Mouse (Mus musculus) liver, embryonic 14.5 days (tissue): Measurements from ENCODE around the gene Islr.
A peak's percentile ranks its signal among the peaks of the same experiment; 100 is the strongest.

ENCODE experiments used
- CTCF ChIP-seq: IDR thresholded peaks from 2 replicates; pipeline ENCODE4 v1.5.1; 2016; ENCODE audit warnings: antibody characterized with exemption, low read depth, control low read depth
- EP300 ChIP-seq: IDR thresholded peaks from 2 replicates; pipeline ENCODE4 v1.6.1; 2016; ENCODE audit warnings: antibody characterized with exemption, low read depth

DNA sequence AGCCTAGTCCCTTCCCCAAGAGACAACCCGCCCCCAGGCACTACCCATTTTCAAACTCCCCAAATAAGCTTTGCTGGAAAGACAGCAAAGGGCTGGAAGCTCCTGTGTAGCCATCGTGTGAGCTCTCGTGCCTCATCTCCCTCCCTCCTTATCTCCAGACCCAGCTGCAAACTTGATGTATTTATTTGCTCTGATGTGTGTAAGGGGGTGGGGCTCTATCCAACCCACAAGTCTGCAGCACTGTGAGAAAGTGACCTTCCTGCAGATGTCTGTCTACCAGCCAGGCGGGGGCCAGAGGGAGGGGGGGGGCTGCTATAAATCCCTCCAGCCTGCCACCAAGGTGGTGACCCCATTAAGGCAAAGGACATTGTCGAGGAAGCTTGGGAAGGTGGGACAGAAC is 9.8 kb upstream of the Islr start:
- TF ChIP-seq CTCF (no peak), EP300 (peak; percentile 88)
